Mouse (Mus musculus) embryo, embryonic 11 days (tissue): ENCODE measurements around the gene Elf4.

ENCODE experiments used
- DNase-seq: peaks from one replicate; pipeline ENCODE4 v3.0.0-alpha.2; 2015

The Elf4 gene

GRCm38 (mm10) chrX:48435477-48435900, 27.4 kb downstream of the Elf4 start:
- DNase-seq = no peak

- DNase-seq = no peak
Observed at GRCm38 (mm10) chrX:48434251-48434650, 28.7 kb downstream of the Elf4 start.

GRCm38 (mm10) chrX:48433527-48433899, 29.4 kb downstream of the Elf4 start:
- DNase-seq = peak; percentile 11

GRCm38 (mm10) chrX:48432599-48433526, 30.1 kb downstream of the Elf4 start:
- DNase-seq = no peak

- DNase-seq = no peak
Observed at GRCm38 (mm10) chrX:48429538-48429937, 33.4 kb downstream of the Elf4 start.

GRCm38 (mm10) chrX:48429100-48429499, 33.8 kb downstream of the Elf4 start:
- DNase-seq = no peak

- no peak for DNase-seq
Observed at GRCm38 (mm10) chrX:48428642-48429041, 34.3 kb downstream of the Elf4 start.

GRCm38 (mm10) chrX:48428241-48428640, 34.7 kb downstream of the Elf4 start:
- DNase-seq = no peak

- DNase-seq = no peak
Observed at GRCm38 (mm10) chrX:48425280-48425679, 37.7 kb downstream of the Elf4 start.

- DNase-seq = no peak
Observed at GRCm38 (mm10) chrX:48424583-48424982, 38.3 kb downstream of the Elf4 start.

GRCm38 (mm10) chrX:48423671-48424070, 39.3 kb downstream of the Elf4 start:
- DNase-seq = no peak

GRCm38 (mm10) chrX:48422986-48423385, 39.9 kb downstream of the Elf4 start:
- DNase-seq = peak; percentile 64

GRCm38 (mm10) chrX:48418417-48418816, 44.5 kb downstream of the Elf4 start:
- DNase-seq = no peak

GRCm38 (mm10) chrX:48414291-48414690, 48.6 kb downstream of the Elf4 start:
- DNase-seq = no peak

- no peak for DNase-seq
Observed at GRCm38 (mm10) chrX:48412629-48413028, 50.3 kb downstream of the Elf4 start.

GRCm38 (mm10) chrX:48410388-48410776, 52.5 kb downstream of the Elf4 start:
- DNase-seq = no peak

GRCm38 (mm10) chrX:48409611-48410387, 53.1 kb downstream of the Elf4 start:
- DNase-seq = peak; percentile 85

- DNase-seq = peak; percentile 39
Observed at GRCm38 (mm10) chrX:48405141-48405540, 57.8 kb downstream of the Elf4 start.

- no peak for DNase-seq
Observed at GRCm38 (mm10) chrX:48399994-48400393, 62.9 kb downstream of the Elf4 start.

GRCm38 (mm10) chrX:48389380-48389779, 73.6 kb downstream of the Elf4 start:
- DNase-seq = no peak

GRCm38 (mm10) chrX:48385927-48386326, 77.0 kb downstream of the Elf4 start:
- DNase-seq = peak; percentile 21

- peak; percentile 31 for DNase-seq
Observed at GRCm38 (mm10) chrX:48383643-48384042, 79.3 kb downstream of the Elf4 start.

- no peak for DNase-seq
Observed at GRCm38 (mm10) chrX:48367841-48368240, 95.1 kb downstream of the Elf4 start.
